Mouse (Mus musculus): ENCODE data around the gene S100a8. TPM values are rescaled to one million over a fixed set of nuclear protein-coding genes. Genes with fewer than 3 reads are reported as not detected.

Gene S100a8
- total RNA-seq, 1 experiment: not detected

GRCm38 (mm10) chr3:90626266-90627021, 42.3 kb upstream of the S100a8 start:
- no peaks in the 10 kb centered on the region for H3K36me3 ChIP-seq (ENCODE audit: control insufficient read depth, insufficient read depth, low read length, poor library complexity, severe bottlenecking)
- no peaks in the 10 kb centered on the region for H3K9me3 ChIP-seq (ENCODE audit: control insufficient read depth, insufficient read depth, low read depth, low read length)
- TF ChIP-seq ZNF384 (IDR thresholded peaks at IDR 0.05; ENCODE audit: low read depth, low read length) (no peak), CHD2 (IDR thresholded peaks at IDR 0.05; ENCODE audit: low read depth, low read length) (no peak), HCFC1 (IDR thresholded peaks at IDR 0.05; ENCODE audit: borderline replicate concordance, insufficient read depth, low read length) (no peak), MAFK (IDR thresholded peaks at IDR 0.05; ENCODE audit: insufficient read depth, low read depth, low read length) (no peak), ZC3H11A (IDR thresholded peaks at IDR 0.05; ENCODE audit: borderline replicate concordance, low read depth, low read length) (no peak)
- in situ Hi-C loops (cut with MboI; ENCODE audit: low sequenced_read_pairs in 2 of 2, unreplicated experiment in 2 of 2): no loop called here
- no peak for DNase-seq (ENCODE audit: low read depth, low spot score)
- no peaks in the 10 kb centered on the region for H3K4me1 ChIP-seq (ENCODE audit: control insufficient read depth in 2 of 2, insufficient read depth in 2 of 2, low read length in 2 of 2, poor library complexity in 1 of 2)
- no peak overlapping the region for H3K4me3 ChIP-seq (ENCODE audit: insufficient read depth in 1 of 2, low read depth in 1 of 2, low read length in 2 of 2, poor library complexity in 1 of 2, severe bottlenecking in 1 of 2)
- no peak overlapping the region for H3K27ac ChIP-seq (ENCODE audit: insufficient read depth, low read depth, low read length, poor library complexity, severe bottlenecking)
- no peak overlapping the region for H3K9ac ChIP-seq (ENCODE audit: insufficient read depth, low read depth, low read length, poor library complexity, severe bottlenecking)

- H3K27ac ChIP-seq (ENCODE audit: insufficient read depth, low read depth, low read length, poor library complexity, severe bottlenecking): no peak overlapping the region
- in situ Hi-C loops (cut with MboI; ENCODE audit: low sequenced_read_pairs in 2 of 2, unreplicated experiment in 2 of 2): no loop called here
- H3K36me3 ChIP-seq (ENCODE audit: control insufficient read depth, insufficient read depth, low read length, poor library complexity, severe bottlenecking): no peaks in the 10 kb centered on the region
- H3K4me3 ChIP-seq (ENCODE audit: insufficient read depth in 1 of 2, low read depth in 1 of 2, low read length in 2 of 2, poor library complexity in 1 of 2, severe bottlenecking in 1 of 2): no peak overlapping the region
- no peak for DNase-seq (ENCODE audit: low read depth, low spot score)
- no peaks in the 10 kb centered on the region for H3K4me1 ChIP-seq (ENCODE audit: control insufficient read depth in 2 of 2, insufficient read depth in 2 of 2, low read length in 2 of 2, poor library complexity in 1 of 2)
- no peak for TF ChIP-seq ZC3H11A (IDR thresholded peaks at IDR 0.05; ENCODE audit: borderline replicate concordance, low read depth, low read length)
- no peak for TF ChIP-seq CHD2 (IDR thresholded peaks at IDR 0.05; ENCODE audit: low read depth, low read length)
- TF ChIP-seq HCFC1 (IDR thresholded peaks at IDR 0.05; ENCODE audit: borderline replicate concordance, insufficient read depth, low read length): no peak
- H3K9ac ChIP-seq (ENCODE audit: insufficient read depth, low read depth, low read length, poor library complexity, severe bottlenecking): no peak overlapping the region
- no peaks in the 10 kb centered on the region for H3K9me3 ChIP-seq (ENCODE audit: control insufficient read depth, insufficient read depth, low read depth, low read length)
Observed at GRCm38 (mm10) chr3:90627366-90627765, 41.4 kb upstream of the S100a8 start.

DNA sequence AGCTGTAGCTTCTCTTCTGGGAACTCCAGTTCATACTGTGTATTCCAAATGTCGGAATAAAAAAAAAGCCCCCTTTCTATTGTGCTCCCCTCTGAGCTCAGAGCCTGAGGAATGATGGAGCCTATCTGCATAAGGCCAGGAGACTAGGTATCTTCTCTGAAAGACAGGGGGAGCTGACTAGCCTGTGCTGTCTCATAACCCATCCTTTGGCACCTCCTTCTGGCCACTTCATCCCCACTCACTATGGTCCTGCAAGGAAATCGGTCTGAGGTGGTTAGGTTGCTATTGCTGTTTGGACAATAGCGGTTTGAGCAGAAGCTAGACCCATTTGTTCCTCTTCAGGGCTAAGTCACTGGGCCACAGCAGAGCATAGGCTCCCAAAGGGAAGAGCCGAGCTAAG, 41.0 kb upstream of the S100a8 start:
- no peak for DNase-seq (ENCODE audit: low read depth, low spot score)
- Histone ChIP-seq H3K9me3 (ENCODE audit: control insufficient read depth, insufficient read depth, low read depth, low read length) (no peaks in the 10 kb centered on the region), H3K36me3 (ENCODE audit: control insufficient read depth, insufficient read depth, low read length, poor library complexity, severe bottlenecking) (no peaks in the 10 kb centered on the region), H3K9ac (ENCODE audit: insufficient read depth, low read depth, low read length, poor library complexity, severe bottlenecking) (no peak overlapping the region), H3K27ac (ENCODE audit: insufficient read depth, low read depth, low read length, poor library complexity, severe bottlenecking) (no peak overlapping the region), H3K4me3 (ENCODE audit: insufficient read depth in 1 of 2, low read depth in 1 of 2, low read length in 2 of 2, poor library complexity in 1 of 2, severe bottlenecking in 1 of 2) (no peak overlapping the region), H3K4me1 (ENCODE audit: control insufficient read depth in 2 of 2, insufficient read depth in 2 of 2, low read length in 2 of 2, poor library complexity in 1 of 2) (no peaks in the 10 kb centered on the region)
- TF ChIP-seq HCFC1 (IDR thresholded peaks at IDR 0.05; ENCODE audit: borderline replicate concordance, insufficient read depth, low read length) (no peak), CHD2 (IDR thresholded peaks at IDR 0.05; ENCODE audit: low read depth, low read length) (no peak), ZC3H11A (IDR thresholded peaks at IDR 0.05; ENCODE audit: borderline replicate concordance, low read depth, low read length) (no peak), ZNF384 (IDR thresholded peaks at IDR 0.05; ENCODE audit: low read depth, low read length) (no peak), MAFK (IDR thresholded peaks at IDR 0.05; ENCODE audit: insufficient read depth, low read depth, low read length) (no peak)
- in situ Hi-C loops (cut with MboI; ENCODE audit: low sequenced_read_pairs in 2 of 2, unreplicated experiment in 2 of 2): no loop called here

- Histone ChIP-seq H3K36me3 (ENCODE audit: control insufficient read depth, insufficient read depth, low read length, poor library complexity, severe bottlenecking) (no peaks in the 10 kb centered on the region), H3K4me3 (ENCODE audit: insufficient read depth in 1 of 2, low read depth in 1 of 2, low read length in 2 of 2, poor library complexity in 1 of 2, severe bottlenecking in 1 of 2) (no peak overlapping the region), H3K27ac (ENCODE audit: insufficient read depth, low read depth, low read length, poor library complexity, severe bottlenecking) (no peak overlapping the region), H3K9me3 (ENCODE audit: control insufficient read depth, insufficient read depth, low read depth, low read length) (no peaks in the 10 kb centered on the region), H3K9ac (ENCODE audit: insufficient read depth, low read depth, low read length, poor library complexity, severe bottlenecking) (no peak overlapping the region), H3K4me1 (ENCODE audit: control insufficient read depth in 2 of 2, insufficient read depth in 2 of 2, low read length in 2 of 2, poor library complexity in 1 of 2) (no peaks in the 10 kb centered on the region)
- in situ Hi-C loops (cut with MboI; ENCODE audit: low sequenced_read_pairs in 2 of 2, unreplicated experiment in 2 of 2): no loop called here
- no peak for DNase-seq (ENCODE audit: low read depth, low spot score)
- TF ChIP-seq CHD2 (IDR thresholded peaks at IDR 0.05; ENCODE audit: low read depth, low read length) (no peak), MAFK (IDR thresholded peaks at IDR 0.05; ENCODE audit: insufficient read depth, low read depth, low read length) (no peak), HCFC1 (IDR thresholded peaks at IDR 0.05; ENCODE audit: borderline replicate concordance, insufficient read depth, low read length) (no peak), ZC3H11A (IDR thresholded peaks at IDR 0.05; ENCODE audit: borderline replicate concordance, low read depth, low read length) (no peak), ZNF384 (IDR thresholded peaks at IDR 0.05; ENCODE audit: low read depth, low read length) (no peak)
Observed at GRCm38 (mm10) chr3:90629298-90629697, 39.5 kb upstream of the S100a8 start.

Data from ES-E14 (cell line).